Mouse (Mus musculus) megakaryocyte, embryonic 14.5 days (primary cell): Measurements from ENCODE around the gene Sytl2.

Experiments used
- FLI1 ChIP-seq: IDR thresholded peaks from 2 replicates; pipeline ENCODE4 v1.6.1; 2012; ENCODE audit warnings: low read length, inconsistent platforms, mixed read lengths
- GATA1 ChIP-seq: IDR thresholded peaks from 3 replicates; pipeline ENCODE4 v1.6.1; 2012; ENCODE audit warnings: mixed read lengths, low read length, inconsistent platforms, borderline replicate concordance

GRCm38 (mm10) chr7:90270141-90270540 lies 31.9 kb upstream of the Sytl2 start:
- TF ChIP-seq GATA1 (no peak), FLI1 (no peak)
